Mouse (Mus musculus): Measurements from ENCODE around the gene Lgr5. TPM values are rescaled to one million over a fixed set of nuclear protein-coding genes. Genes with fewer than 3 reads are reported as not detected.

Lgr5 gene
- not detected for total RNA-seq (2023)

GRCm38 (mm10) chr10:115587301-115587969, at the start of gene Lgr5:
TSS of gene Lgr5 (minus strand) at chr10:115587780.

GRCm38 (mm10) chr10:115569712-115570491, 17.7 kb downstream of the Lgr5 start, which contains the start of gene A930009A15Rik:
TSS of gene A930009A15Rik (plus strand) at chr10:115569986.

Other genes with a start within 250 kb of the Lgr5 start
- 19.0 TPM for gene Tmem19, start 225.3 kb downstream of the Lgr5 start, total RNA-seq (2023)
- gene Thap2, start 203.3 kb downstream of the Lgr5 start, total RNA-seq (2023): 8.1 TPM
- gene Zfc3h1, start 202.8 kb downstream of the Lgr5 start, total RNA-seq (2023): 63.6 TPM
- gene A930009A15Rik, start 17.8 kb downstream of the Lgr5 start, total RNA-seq (2023): not detected
- gene Tspan8, start 229.1 kb upstream of the Lgr5 start, total RNA-seq (2023): not detected

All from CD4-positive naive resting alpha-beta T cell, adult 57 days (primary cell).